Mouse (Mus musculus): Measurements from ENCODE around the gene Klhl18. TPM values are rescaled to one million over a fixed set of nuclear protein-coding genes. Genes with fewer than 3 reads are reported as not detected.
"Not testable (repeated sequence)": the region's sequence is repeated elsewhere in the genome, so short reads cannot be mapped to it uniquely, and the experiment has no call there.

The Klhl18 gene
- polyA plus RNA-seq, 1 experiment from 2014 or later: 5.8 TPM

GRCm38 (mm10) chr9:110379361-110379760, 97.1 kb downstream of the Klhl18 start:
- Histone ChIP-seq H3K4me3 (replicated peaks; ENCODE audit: low read depth, low read length) (no peak overlapping the region), H3K9ac (ENCODE audit: low read depth, low read length) (no peak overlapping the region), H3K9me3 (replicated peaks; ENCODE audit: low read length) (no peaks in the 10 kb centered on the region), H3K4me1 (replicated peaks; ENCODE audit: insufficient read depth, low read length) (no peaks in the 10 kb centered on the region), H3K27ac (no peak overlapping the region), H3K27me3 (ENCODE audit: insufficient read depth, low read length) (no peaks in the 10 kb centered on the region), H3K4me2 (ENCODE audit: low read length) (no peak overlapping the region), H3K36me3 (ENCODE audit: insufficient read depth, low read length) (peaks cover 42% of the 10 kb centered on the region)
- DNase-seq (ENCODE audit: low spot score): no peak
- 96% methylated on average over 8 of the region's 8 CpGs for WGBS
- ATAC-seq (replicated peaks; ENCODE audit: low FRiP score, low read depth): no peak
- TF ChIP-seq CTCF (IDR thresholded peaks at IDR 0.05; ENCODE audit: low read depth): no peak

DNA sequence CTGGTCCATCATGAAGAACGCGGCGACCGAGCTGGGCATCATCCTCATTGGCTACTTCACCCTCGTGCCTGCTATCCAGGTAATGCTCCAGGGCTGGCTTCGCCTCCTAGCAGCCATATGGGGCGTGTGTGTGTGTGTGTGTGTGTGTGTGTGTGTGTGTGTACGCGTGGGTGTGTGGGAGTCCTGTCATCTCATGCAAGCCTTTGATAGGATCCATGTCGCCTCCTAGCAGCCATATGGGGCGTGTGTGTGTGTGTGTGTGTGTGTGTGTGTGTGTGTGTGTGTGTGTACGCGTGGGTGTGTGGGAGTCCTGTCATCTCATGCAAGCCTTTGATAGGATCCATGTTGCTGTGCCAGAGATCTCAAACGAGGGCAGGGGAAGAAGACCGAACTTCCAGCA, 98.8 kb downstream of the Klhl18 start:
- not testable (repeated sequence) for DNase-seq (ENCODE audit: low spot score); H3K9me3 ChIP-seq (replicated peaks; ENCODE audit: low read length); H3K27me3 ChIP-seq (ENCODE audit: insufficient read depth, low read length); H3K4me2 ChIP-seq (ENCODE audit: low read length); ATAC-seq (replicated peaks; ENCODE audit: low FRiP score, low read depth); H3K9ac ChIP-seq (ENCODE audit: low read depth, low read length); H3K4me1 ChIP-seq (replicated peaks; ENCODE audit: insufficient read depth, low read length); H3K4me3 ChIP-seq (replicated peaks; ENCODE audit: low read depth, low read length); H3K27ac ChIP-seq
- peaks cover 42% of the 10 kb centered on the region; the same call in 1 of the 2 replicates for H3K36me3 ChIP-seq (ENCODE audit: insufficient read depth, low read length)
- 81% methylated on average over 15 of the region's 15 CpGs for WGBS

Other genes with a start within 250 kb of the Klhl18 start
- 2.3 and 2.8 TPM in 2 replicates for gene Cspg5, start 232.9 kb downstream of the Klhl18 start, polyA plus RNA-seq (2015; fragmentation: Nextera tagmentation; extraction: Ambion mirVana)
- 15.7 and 17.8 TPM in 2 replicates for gene Elp6, start 171.5 kb downstream of the Klhl18 start, polyA plus RNA-seq (2015; fragmentation: Nextera tagmentation; extraction: Ambion mirVana)
- gene Scap, start 143.4 kb downstream of the Klhl18 start, polyA plus RNA-seq (2015; fragmentation: Nextera tagmentation; extraction: Ambion mirVana): 32.1 and 33.4 TPM in 2 replicates
- 11.7 and 11.8 TPM in 2 replicates for gene Ptpn23, start 68.5 kb downstream of the Klhl18 start, polyA plus RNA-seq (2015; fragmentation: Nextera tagmentation; extraction: Ambion mirVana)
- gene Ngp, start 56.9 kb downstream of the Klhl18 start, polyA plus RNA-seq (2015; fragmentation: Nextera tagmentation; extraction: Ambion mirVana): 3.0 and 3.9 TPM in 2 replicates
- gene Kif9, start 264 bp upstream of the Klhl18 start, polyA plus RNA-seq (2015; fragmentation: Nextera tagmentation; extraction: Ambion mirVana): 1.2 and 1.5 TPM in 2 replicates
- 23.7 and 24.5 TPM in 2 replicates for gene Setd2, start 55.9 kb upstream of the Klhl18 start, polyA plus RNA-seq (2015; fragmentation: Nextera tagmentation; extraction: Ambion mirVana)
- 42.3 and 45.7 TPM in 2 replicates for gene Nradd, start 147.8 kb upstream of the Klhl18 start, polyA plus RNA-seq (2015; fragmentation: Nextera tagmentation; extraction: Ambion mirVana)
- 2.9 and 3.9 TPM in 2 replicates for gene Nbeal2, start 177.5 kb upstream of the Klhl18 start, polyA plus RNA-seq (2015; fragmentation: Nextera tagmentation; extraction: Ambion mirVana)
- gene Ccdc12, start 179.8 kb upstream of the Klhl18 start, polyA plus RNA-seq (2015; fragmentation: Nextera tagmentation; extraction: Ambion mirVana): 153 and 154 TPM in 2 replicates